Mouse (Mus musculus) stomach, embryonic 14.5 days (tissue): ENCODE data around the gene P4ha2. TPM values are rescaled to one million over a fixed set of nuclear protein-coding genes. Genes with fewer than 3 reads are reported as not detected.

Experiments
- ATAC-seq: fragments of 200-750 bp; cut with Nextera tagmentation; 2 replicates; pipeline ENCODE4 v1.8.0; 2017; ENCODE audit warnings: low read depth, moderate TSS enrichment; ENCODE audit not compliant: insufficient number of reproducible peaks, insufficient read depth, low FRiP score
- H3K27ac ChIP-seq: fragments of 300-500 bp; sonication (generic); 2 replicates; pipeline ENCODE4 v1.5.1; 2014; ENCODE audit warnings: mild to moderate bottlenecking, low read length, moderate library complexity, mixed read lengths
- H3K27me3 ChIP-seq: fragments of 300-500 bp; sonication (generic); 2 replicates; pipeline ENCODE4 v1.6.1; 2014; ENCODE audit warnings: low read length, control low read depth, mixed read lengths; ENCODE audit not compliant: control insufficient read depth, insufficient read depth
- H3K36me3 ChIP-seq: fragments of 300-500 bp; sonication (generic); 2 replicates; pipeline ENCODE4 v1.6.1; 2014; ENCODE audit warnings: mild to moderate bottlenecking, control low read depth, low read length, moderate library complexity, mixed read lengths; ENCODE audit not compliant: control insufficient read depth, insufficient read depth
- H3K4me1 ChIP-seq: fragments of 300-500 bp; sonication (generic); 2 replicates; pipeline ENCODE4 v1.6.1; 2014; ENCODE audit warnings: low read length, control low read depth, mixed read lengths; ENCODE audit not compliant: control insufficient read depth, insufficient read depth
- H3K4me2 ChIP-seq: fragments of 300-500 bp; sonication (generic); replicated peaks from 2 replicates; pipeline ENCODE4 v1.6.1; 2014; ENCODE audit warnings: low read depth, low read length, control low read depth
- H3K4me3 ChIP-seq: fragments of 300-500 bp; sonication (generic); 2 replicates; pipeline ENCODE4 v1.5.1; 2014; ENCODE audit warnings: low read depth, low read length, control low read depth
- H3K9ac ChIP-seq: fragments of 300-500 bp; sonication (generic); replicated peaks from 2 replicates; pipeline ENCODE4 v1.6.1; 2014; ENCODE audit warnings: low read depth, mild to moderate bottlenecking, control low read depth, low read length, moderate library complexity, mixed read lengths
- H3K9me3 ChIP-seq: fragments of 300-500 bp; sonication (generic); 2 replicates; pipeline ENCODE4 v1.6.1; 2016; ENCODE audit warnings: low read depth, low read length, control low read depth; ENCODE audit not compliant: control insufficient read depth
- WGBS: fragments of 180-500 bp; shearing (Covaris S2); extraction: QIAGEN DNeasy Blood & Tissue Kit; methylation state at CpG from one replicate; pipeline ENCODE4 v1.1.7; 2014; 5-methylcytosine and 5-hydroxymethylcytosine counted together
- polyA plus RNA-seq: library from polyadenylated mRNA; unstranded; fragments of >200 nt; fragmentation: Nextera tagmentation; extraction: Ambion mirVana; gene quantifications from 2 replicates; pipeline ENCODE4 v1.2.1, GENCODE M21; 2014

The P4ha2 gene
- polyA plus RNA-seq, 1 experiment from 2014 or later, result 46.9 TPM

GRCm38 (mm10) chr11:54174877-54175276 is 75.0 kb downstream of the P4ha2 start:
- 57% methylated on average over 2 of the region's 2 CpGs for WGBS
- no peak for ATAC-seq
- no peak overlapping the region for H3K27ac ChIP-seq

More at GRCm38 (mm10) chr11:54174877-54175276, 75.0 kb downstream of the P4ha2 start:
- Histone ChIP-seq H3K4me1 (no peaks in the 10 kb centered on the region), H3K4me2 (no peak overlapping the region), H3K27me3 (no peaks in the 10 kb centered on the region), H3K4me3 (no peak overlapping the region), H3K9ac (no peak overlapping the region), H3K9me3 (no peaks in the 10 kb centered on the region), H3K36me3 (no peaks in the 10 kb centered on the region)

Other genes with a start within 250 kb of the P4ha2 start
- gene Gm12216, start 240.8 kb upstream of the P4ha2 start, polyA plus RNA-seq, result 1.5 and 4.3 TPM in 2 replicates
- gene Slc22a5, start 208.4 kb upstream of the P4ha2 start, polyA plus RNA-seq, result 11.1 and 12.8 TPM in 2 replicates
- gene Slc22a21, start 119.8 kb upstream of the P4ha2 start, polyA plus RNA-seq, result 12.9 and 15.9 TPM in 2 replicates
- gene Slc22a4, start 72.0 kb upstream of the P4ha2 start, polyA plus RNA-seq, result 0.80 and 0.97 TPM in 2 replicates
- 71.1 and 76.7 TPM in 2 replicates for gene Pdlim4, start 31.1 kb upstream of the P4ha2 start, polyA plus RNA-seq
- gene Csf2, start 149.6 kb downstream of the P4ha2 start, polyA plus RNA-seq, result not detected in 2 replicates
- not detected in 2 replicates for gene Il3, start 167.2 kb downstream of the P4ha2 start, polyA plus RNA-seq
- 2.4 and 3.0 TPM in 2 replicates for gene Acsl6, start 203.7 kb downstream of the P4ha2 start, polyA plus RNA-seq